Mouse (Mus musculus) olfactory bulb, adult 2 months (tissue): Measurements from ENCODE around the gene Rap2a. TPM values are rescaled to one million over a fixed set of nuclear protein-coding genes. Genes with fewer than 3 reads are reported as not detected.

ENCODE experiments used
- H3K27ac ChIP-seq: fragments of 200-500 bp; 2 replicates; pipeline ENCODE4 v1.5.1; 2012; ENCODE audit warnings: low read depth, low read length; ENCODE audit not compliant: insufficient read depth
- H3K4me1 ChIP-seq: fragments of 200-500 bp; 2 replicates; pipeline ENCODE4 v1.6.1; 2012; ENCODE audit warnings: low read length; ENCODE audit not compliant: control insufficient read depth, insufficient read depth
- H3K4me3 ChIP-seq: fragments of 200-500 bp; 2 replicates; pipeline ENCODE4 v1.5.1; 2012; ENCODE audit warnings: mild to moderate bottlenecking, low read depth, low read length, moderate library complexity; ENCODE audit not compliant: insufficient read depth
- CTCF ChIP-seq: fragments of 200-500 bp; IDR thresholded peaks from 2 replicates; pipeline ENCODE4 v1.5.1; 2012; ENCODE audit warnings: low read depth, mild to moderate bottlenecking, low read length, moderate library complexity; ENCODE audit not compliant: insufficient read depth
- POLR2A ChIP-seq: fragments of 200-500 bp; IDR thresholded peaks from 2 replicates; pipeline ENCODE4 v1.6.1; 2012; ENCODE audit warnings: mild to moderate bottlenecking, low read depth, low read length, moderate library complexity; ENCODE audit not compliant: insufficient read depth
- whole genome bisulfite sequencing: fragments of 180-500 bp; shearing (Covaris S2); methylation state at CpG from one replicate; pipeline ENCODE4 v1.1.7; 2018; 5-methylcytosine and 5-hydroxymethylcytosine counted together
- polyA plus RNA-seq: library from polyadenylated mRNA; stranded (reverse); fragments of >200 nt; gene quantifications from 2 replicates; pipeline ENCODE4 v1.2.4, GENCODE M21; 2012; ENCODE audit warnings: low replicate concordance; ENCODE audit not compliant: missing spikeins, insufficient read depth, insufficient read length

Rap2a gene
- not detected in 2 replicates for polyA plus RNA-seq

DNA sequence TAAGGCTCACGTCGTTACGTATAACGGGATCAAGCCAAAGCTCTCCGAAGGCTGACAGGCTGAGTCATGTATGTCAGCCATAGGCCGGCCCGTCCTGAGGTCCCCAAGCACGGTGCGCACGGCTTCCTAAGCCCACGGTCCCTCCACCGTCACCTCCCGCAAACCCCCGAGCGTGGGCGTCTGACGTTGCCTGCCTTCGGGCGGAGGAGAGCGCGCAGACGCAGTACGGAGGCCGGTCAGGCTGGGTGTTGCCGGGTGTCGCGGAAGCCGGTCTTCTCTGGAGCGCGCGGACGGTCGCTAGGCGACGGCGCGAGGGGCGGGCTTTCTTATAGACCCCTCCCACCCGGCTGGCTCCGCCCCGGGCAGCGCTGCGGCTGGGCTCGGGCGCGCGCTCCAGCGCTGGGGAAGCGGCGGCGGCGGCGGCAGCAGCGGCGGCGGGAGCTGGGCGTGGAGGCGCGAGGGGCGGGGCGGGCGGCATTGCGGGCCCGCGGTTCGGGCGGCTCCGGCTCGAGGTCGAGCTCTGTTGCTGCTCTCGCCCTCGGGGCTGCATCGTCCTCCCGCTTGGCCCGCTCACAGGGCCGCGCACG, at the start of gene Rap2a:
TSS of gene Rap2a (plus strand) at position 463 of the 587 bp plus-strand sequence.
- WGBS: under 1% methylated on average over 72 of the region's 78 CpGs
- Histone ChIP-seq H3K4me3 (peak within 1 kb of the TSS; percentile 98), H3K27ac (peak within 1 kb of the TSS; percentile 100), H3K4me1 (peaks cover 7% of the 10 kb centered on the region)
- no peak for TF ChIP-seq CTCF
- peak; percentile 77 for TF ChIP-seq POLR2A

DNA sequence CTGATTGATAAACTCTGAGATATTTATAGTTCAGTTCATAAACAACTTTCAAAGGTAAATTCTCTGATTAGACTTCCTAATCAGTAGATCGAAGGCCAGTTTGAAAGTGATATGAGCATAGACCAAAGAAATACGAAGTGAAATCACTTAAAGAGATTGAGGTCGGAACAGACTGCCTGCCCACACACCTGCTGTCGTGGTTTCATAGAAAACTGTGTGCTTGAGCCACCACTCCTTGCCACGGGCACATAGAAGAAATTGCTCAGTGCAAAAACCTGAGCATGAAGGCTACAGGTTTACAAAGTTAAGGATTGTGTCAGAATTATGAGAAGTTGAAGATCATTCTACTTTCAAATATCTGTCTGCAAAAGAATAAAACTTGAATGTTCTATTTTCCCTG, 49.7 kb upstream of the Rap2a start:
- TF ChIP-seq POLR2A: no peak
- H3K27ac ChIP-seq: no peak overlapping the region
- WGBS: 81% methylated on average over 5 of the region's 5 CpGs

DNA sequence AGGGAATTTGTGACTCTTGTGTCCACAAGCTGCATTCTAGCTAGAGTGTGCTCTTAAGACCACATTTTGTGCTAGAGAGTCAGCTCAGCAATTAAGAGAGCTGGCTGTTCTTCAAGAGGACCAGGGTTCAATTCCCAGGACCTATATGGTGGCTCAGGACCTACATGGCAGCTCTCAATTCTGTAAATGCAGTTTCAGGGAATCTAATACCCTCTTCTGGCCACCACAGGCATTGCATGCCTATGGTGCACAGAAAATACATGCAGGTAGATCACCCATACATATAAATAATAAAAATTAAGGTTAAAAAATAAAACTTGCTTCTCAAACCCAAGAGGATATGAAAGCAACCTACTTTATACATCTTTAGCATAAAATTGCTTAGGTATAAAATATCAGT, 45.5 kb upstream of the Rap2a start:
- H3K4me1 ChIP-seq: peaks cover 5% of the 10 kb centered on the region
- TF ChIP-seq CTCF (no peak), POLR2A (no peak)
- no peak overlapping the region for H3K27ac ChIP-seq
- H3K4me3 ChIP-seq: no peak overlapping the region

More for the DNA sequence above, 49.7 kb upstream of the Rap2a start:
- Histone ChIP-seq H3K4me1 (no peaks in the 10 kb centered on the region), H3K4me3 (no peak overlapping the region)

DNA sequence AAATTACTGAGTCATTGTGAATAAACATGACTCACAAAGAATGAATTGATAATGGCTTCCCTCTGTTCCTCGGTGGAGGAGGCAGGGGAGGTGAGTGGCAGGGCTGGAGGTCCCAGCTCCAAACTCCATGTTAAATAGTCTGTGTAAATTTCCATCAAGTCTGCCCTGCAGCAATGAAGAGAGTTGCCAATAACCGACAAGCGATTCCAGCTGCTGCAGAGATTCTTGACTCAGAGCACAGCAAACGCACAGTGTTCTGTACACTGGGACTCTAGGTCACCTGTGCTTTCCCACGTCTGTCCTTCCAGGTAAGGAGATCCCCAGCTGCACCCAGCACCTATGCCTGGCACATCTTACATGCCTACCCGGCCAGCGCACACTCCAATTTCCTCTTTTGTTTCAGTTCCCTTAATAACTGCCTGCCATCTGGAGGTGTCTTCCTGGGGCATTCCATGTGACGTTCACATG, 44.3 kb upstream of the Rap2a start:
- Histone ChIP-seq H3K4me3 (no peak overlapping the region), H3K4me1 (peaks cover 5% of the 10 kb centered on the region), H3K27ac (0 out of 2 replicates have a peak overlapping the region, but pooled peaks have one; percentile 45)
- 36% methylated on average over 8 of the region's 8 CpGs for WGBS
- no peak for TF ChIP-seq POLR2A
- no peak for TF ChIP-seq CTCF

DNA sequence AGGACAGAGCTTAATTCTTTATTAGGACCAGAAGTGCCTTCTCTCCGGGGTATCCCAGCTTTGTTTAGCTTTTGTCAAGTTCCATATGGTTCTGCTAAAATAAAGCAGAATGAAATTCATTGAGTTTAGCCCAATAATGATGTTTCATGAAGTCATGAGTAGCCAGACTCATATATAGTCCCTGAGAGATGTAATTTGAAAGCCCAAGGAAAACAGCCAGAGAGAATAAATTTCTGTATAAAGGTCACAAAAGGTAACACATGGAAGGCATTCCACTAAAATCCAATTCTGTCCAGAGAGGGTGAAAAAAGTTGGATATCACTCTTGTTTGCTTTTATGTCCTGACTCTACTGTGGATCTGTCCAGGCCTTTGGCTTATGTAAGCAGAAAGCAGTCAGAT, 43.4 kb upstream of the Rap2a start:
- 65% methylated on average over 1 of the region's 1 CpGs for WGBS
- Histone ChIP-seq H3K4me3 (no peak overlapping the region), H3K27ac (no peak overlapping the region), H3K4me1 (peaks cover 5% of the 10 kb centered on the region)
- TF ChIP-seq CTCF (no peak), POLR2A (no peak)

DNA sequence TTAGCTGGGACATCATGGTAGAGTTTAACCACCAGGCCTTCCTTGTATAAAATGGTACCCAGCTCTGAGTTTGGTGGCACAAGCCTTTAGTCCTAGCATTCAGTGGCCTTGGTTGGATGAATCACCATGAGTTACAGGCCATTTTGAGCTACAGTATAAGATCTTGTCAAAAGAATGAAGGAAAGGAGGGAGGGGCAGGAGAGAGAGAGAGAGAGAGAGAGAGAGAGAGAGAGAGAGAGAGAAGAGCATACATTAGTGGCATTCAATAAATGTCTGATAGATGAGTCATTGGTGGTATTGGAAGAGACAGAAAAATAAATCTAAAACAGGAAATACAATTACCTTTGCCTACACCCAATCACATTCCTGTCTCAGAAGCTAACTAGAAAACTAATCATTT, 37.5 kb upstream of the Rap2a start:
- no peaks in the 10 kb centered on the region for H3K4me1 ChIP-seq
- TF ChIP-seq POLR2A: no peak
- no peak for TF ChIP-seq CTCF
- H3K4me3 ChIP-seq: no peak overlapping the region
- no peak overlapping the region for H3K27ac ChIP-seq

DNA sequence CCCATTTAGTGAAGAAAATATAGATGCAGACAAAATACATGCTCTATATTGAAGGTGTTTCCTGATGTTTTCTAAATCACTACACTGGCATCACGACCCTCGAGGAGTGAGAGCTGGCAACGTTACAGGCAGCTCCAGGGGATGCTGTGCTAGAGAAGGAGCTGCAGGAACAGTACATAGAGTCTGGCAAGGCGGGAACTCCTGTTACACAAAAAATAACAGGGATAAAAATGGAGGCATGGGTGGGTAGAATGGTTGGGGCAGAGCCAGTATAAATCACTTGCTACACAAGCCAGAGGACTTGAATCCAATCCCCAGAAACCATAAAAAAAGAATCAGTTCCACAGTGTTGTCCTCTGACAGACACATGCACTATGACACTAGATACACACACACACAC, 37.0 kb upstream of the Rap2a start:
- TF ChIP-seq CTCF (no peak), POLR2A (no peak)
- 53% methylated on average over 4 of the region's 4 CpGs for WGBS
- H3K27ac ChIP-seq: no peak overlapping the region
- H3K4me3 ChIP-seq: no peak overlapping the region
- H3K4me1 ChIP-seq: no peaks in the 10 kb centered on the region

DNA sequence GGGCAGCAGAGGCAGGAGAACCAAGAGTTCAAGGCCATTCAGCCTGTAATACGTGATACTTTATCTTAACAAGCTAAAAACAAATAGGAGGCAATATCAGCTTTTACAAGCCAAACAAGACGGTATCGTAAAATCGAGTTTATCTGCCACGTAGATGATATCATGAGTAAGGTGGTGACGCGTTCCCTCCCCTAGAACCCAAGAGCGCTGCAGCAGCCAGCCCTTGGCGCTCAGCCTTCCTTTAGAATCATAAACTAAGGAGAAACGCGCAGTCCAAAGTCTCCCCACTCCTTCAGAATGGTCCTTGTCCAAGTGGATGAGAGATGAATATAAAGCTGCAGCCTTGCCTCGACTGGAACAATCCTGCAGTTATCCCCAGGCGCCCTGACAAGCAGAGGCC, 36.4 kb upstream of the Rap2a start:
- no peak overlapping the region for H3K4me3 ChIP-seq
- TF ChIP-seq POLR2A (no peak), CTCF (no peak)
- no peaks in the 10 kb centered on the region for H3K4me1 ChIP-seq
- H3K27ac ChIP-seq: no peak overlapping the region
- 84% methylated on average over 13 of the region's 13 CpGs for WGBS

DNA sequence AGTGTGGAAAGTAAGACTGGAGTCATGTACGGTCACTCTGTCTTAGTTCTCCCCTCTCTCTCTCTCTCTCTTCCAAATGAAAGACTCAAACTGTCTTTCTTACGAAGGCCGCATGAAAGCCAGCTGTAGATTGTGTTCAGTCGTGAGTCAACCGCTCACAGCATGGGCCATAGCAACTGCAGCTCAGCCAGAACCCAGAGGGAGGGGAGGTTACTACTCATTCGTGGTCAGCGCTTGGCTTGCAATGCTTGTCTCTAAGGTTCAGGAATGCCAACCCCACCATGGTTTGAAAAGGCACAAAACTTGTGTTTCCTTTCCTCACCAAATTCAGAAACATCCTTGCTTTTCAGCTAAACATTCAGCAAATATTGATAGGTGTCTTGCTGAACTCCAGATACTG, 24.0 kb upstream of the Rap2a start:
- TF ChIP-seq POLR2A (no peak), CTCF (no peak)
- WGBS: 73% methylated on average over 7 of the region's 7 CpGs
- Histone ChIP-seq H3K27ac (no peak overlapping the region), H3K4me1 (no peaks in the 10 kb centered on the region), H3K4me3 (no peak overlapping the region)
